In genomic region chr1:54005860-54006386, GRCm38 (mm10) we compare ENCODE assay signal across 20 mouse cellular contexts.
DNase-seq lines count a peak whose midpoint lies in the region; ATAC-seq and TF ChIP-seq lines count a peak whose summit lies in the region.
"Had no signal": no experiment of that assay in that cellular context is flagged by ENCODE, and none has a peak within 500 bp of the region (broad histone marks: within the 10 kb centered on the region; RNA-seq: fewer than 3 reads in every experiment).

No protein-coding gene starts in this region.

- TF ChIP-seq CTCF in embryonic fibroblast, embryonic 13.5 days (IDR thresholded peaks at IDR 0.05; ENCODE audit: borderline replicate concordance, insufficient read depth, low read length), result no peak

- DNase-seq in heart, adult 9 months (ENCODE audit: low spot score in 2 of 2), result no peak
- no peak for DNase-seq in kidney, adult 11 months
- no peak for DNase-seq in lung, postnatal 14 days
- DNase-seq: cerebellum, adult 9-10 months; gastrocnemius, adult 2 months; kidney, postnatal 36 days; liver, embryonic 13.5 days; right cerebral cortex, postnatal 4 days; thymus, adult 2 months had no signal

- peak; percentile 73 for ATAC-seq in heart, embryonic 12.5 days (ENCODE audit: insufficient number of reproducible peaks, low FRiP score)
- no peak for ATAC-seq in kidney, embryonic 15.5 days (replicated peaks; ENCODE audit: low FRiP score)
- ATAC-seq in lung, embryonic 15.5 days (ENCODE audit: borderline replicate concordance, extremely low read depth, low FRiP score, low TSS enrichment), result no peak
- ATAC-seq in forebrain, embryonic 15.5 days (replicated peaks), result no peak
- ATAC-seq: forebrain, embryonic 16.5 days; intestine, embryonic 15.5 days had no signal

- H3K4me3 ChIP-seq in heart, embryonic 12.5 days, result no peak overlapping the region
- H3K4me3 ChIP-seq in kidney, embryonic 15.5 days (replicated peaks), result no peak overlapping the region
- no peak overlapping the region for H3K4me3 ChIP-seq in lung, embryonic 15.5 days
- no peak overlapping the region for H3K4me3 ChIP-seq in embryonic fibroblast, embryonic 13.5 days (ENCODE audit: insufficient read depth, low read length)
- no peak overlapping the region for H3K4me3 ChIP-seq in forebrain, embryonic 15.5 days
- H3K4me3 ChIP-seq: embryonic facial prominence, embryonic 12.5 days; gastrocnemius, adult 2 months; hindbrain, embryonic 15.5 days; intestine, embryonic 15.5 days; limb, embryonic 10.5 days; liver, embryonic 13.5 days had no signal

- no peaks in the 10 kb centered on the region for H3K9me3 ChIP-seq in heart, embryonic 12.5 days (replicated peaks)
- H3K9me3 ChIP-seq in kidney, embryonic 15.5 days (replicated peaks), result no peaks in the 10 kb centered on the region
- H3K9me3 ChIP-seq in lung, embryonic 15.5 days, result no peaks in the 10 kb centered on the region
- H3K9me3 ChIP-seq in forebrain, embryonic 15.5 days, result no peaks in the 10 kb centered on the region
- H3K9me3 ChIP-seq: embryonic facial prominence, embryonic 12.5 days; hindbrain, embryonic 15.5 days; intestine, embryonic 15.5 days; limb, embryonic 10.5 days; liver, embryonic 13.5 days had no signal

- WGBS in heart, embryonic 12.5 days, result 11% methylated on average over 5 of the region's 5 CpGs
- WGBS in kidney, embryonic 15.5 days, result 47% methylated on average over 5 of the region's 5 CpGs
- 25% methylated on average over 5 of the region's 5 CpGs for WGBS in lung, embryonic 15.5 days
- WGBS in forebrain, embryonic 15.5 days, result 84% methylated on average over 5 of the region's 5 CpGs

- H3K27me3 ChIP-seq in heart, embryonic 12.5 days (replicated peaks), result no peaks in the 10 kb centered on the region
- H3K27me3 ChIP-seq in kidney, embryonic 15.5 days, result no peaks in the 10 kb centered on the region
- H3K27me3 ChIP-seq in lung, embryonic 15.5 days, result no peaks in the 10 kb centered on the region
- no peaks in the 10 kb centered on the region for H3K27me3 ChIP-seq in forebrain, embryonic 15.5 days
- H3K27me3 ChIP-seq: embryonic facial prominence, embryonic 12.5 days; hindbrain, embryonic 15.5 days; intestine, embryonic 15.5 days; liver, embryonic 13.5 days had no signal

- peak overlapping the region; percentile 75 for H3K27ac ChIP-seq in heart, embryonic 12.5 days (ENCODE audit: poor library complexity, severe bottlenecking)
- H3K27ac ChIP-seq in kidney, embryonic 15.5 days, result 0 out of 2 replicates have a peak overlapping the region, but pooled peaks have one; percentile 10
- peak overlapping the region; percentile 58 for H3K27ac ChIP-seq in lung, embryonic 15.5 days
- peak overlapping the region; percentile 71; the same call in 1 of the 2 replicates for H3K27ac ChIP-seq in embryonic fibroblast, embryonic 13.5 days (ENCODE audit: insufficient read depth, low read length)
- no peak overlapping the region for H3K27ac ChIP-seq in forebrain, embryonic 15.5 days (replicated peaks)
- H3K27ac ChIP-seq: embryonic facial prominence, embryonic 12.5 days; gastrocnemius, adult 2 months; hindbrain, embryonic 15.5 days; intestine, embryonic 15.5 days; limb, embryonic 10.5 days; liver, embryonic 13.5 days had no signal

- H3K36me3 ChIP-seq in heart, embryonic 12.5 days, result no peaks in the 10 kb centered on the region
- H3K36me3 ChIP-seq in kidney, embryonic 15.5 days, result no peaks in the 10 kb centered on the region
- H3K36me3 ChIP-seq in lung, embryonic 15.5 days, result no peaks in the 10 kb centered on the region
- no peaks in the 10 kb centered on the region for H3K36me3 ChIP-seq in forebrain, embryonic 15.5 days
- H3K36me3 ChIP-seq: embryonic facial prominence, embryonic 12.5 days; hindbrain, embryonic 15.5 days; intestine, embryonic 15.5 days; limb, embryonic 10.5 days; liver, embryonic 13.5 days had no signal

- TF ChIP-seq POLR2A in embryonic fibroblast, embryonic 13.5 days (IDR thresholded peaks at IDR 0.05; ENCODE audit: low read depth, low read length), result no peak

- peaks cover 45% of the 10 kb centered on the region for H3K4me1 ChIP-seq in heart, embryonic 12.5 days (replicated peaks)
- no peaks in the 10 kb centered on the region for H3K4me1 ChIP-seq in kidney, embryonic 15.5 days
- H3K4me1 ChIP-seq in lung, embryonic 15.5 days, result no peaks in the 10 kb centered on the region
- peaks cover 9% of the 10 kb centered on the region for H3K4me1 ChIP-seq in embryonic fibroblast, embryonic 13.5 days (ENCODE audit: control insufficient read depth, insufficient read depth, low read length)
- no peaks in the 10 kb centered on the region for H3K4me1 ChIP-seq in forebrain, embryonic 15.5 days
- H3K4me1 ChIP-seq: embryonic facial prominence, embryonic 12.5 days; hindbrain, embryonic 15.5 days; intestine, embryonic 15.5 days; liver, embryonic 13.5 days had no signal

- no peak overlapping the region for H3K4me2 ChIP-seq in heart, embryonic 12.5 days
- H3K4me2 ChIP-seq in kidney, embryonic 15.5 days, result no peak overlapping the region
- H3K4me2 ChIP-seq in lung, embryonic 15.5 days, result no peak overlapping the region
- H3K4me2 ChIP-seq in forebrain, embryonic 15.5 days (replicated peaks), result no peak overlapping the region
- H3K4me2 ChIP-seq: embryonic facial prominence, embryonic 12.5 days; hindbrain, embryonic 15.5 days; intestine, embryonic 15.5 days; liver, embryonic 13.5 days; midbrain, embryonic 11.5 days had no signal

- H3K9ac ChIP-seq in heart, embryonic 12.5 days, result no peak overlapping the region
- no peak overlapping the region for H3K9ac ChIP-seq in kidney, embryonic 15.5 days
- H3K9ac ChIP-seq in lung, embryonic 15.5 days, result no peak overlapping the region
- no peak overlapping the region for H3K9ac ChIP-seq in forebrain, embryonic 15.5 days (replicated peaks)
- H3K9ac ChIP-seq: embryonic facial prominence, embryonic 12.5 days; hindbrain, embryonic 15.5 days; intestine, embryonic 15.5 days; liver, embryonic 13.5 days had no signal
